Mouse (Mus musculus) urinary bladder, postnatal 25 days (tissue): ENCODE data around the gene Cox8b.
"Not testable (repeated sequence)": the region's sequence is repeated elsewhere in the genome, so short reads cannot be mapped to it uniquely, and the experiment has no call there.

Experiments used
- DNase-seq: peaks from one replicate; pipeline ENCODE4 v3.0.0; 2022; ENCODE audit warnings: low spot score

Gene Cox8b

GRCm38 (mm10) chr7:140912846-140913482 lies 12.7 kb upstream of the Cox8b start:
- no peak for DNase-seq

DNA sequence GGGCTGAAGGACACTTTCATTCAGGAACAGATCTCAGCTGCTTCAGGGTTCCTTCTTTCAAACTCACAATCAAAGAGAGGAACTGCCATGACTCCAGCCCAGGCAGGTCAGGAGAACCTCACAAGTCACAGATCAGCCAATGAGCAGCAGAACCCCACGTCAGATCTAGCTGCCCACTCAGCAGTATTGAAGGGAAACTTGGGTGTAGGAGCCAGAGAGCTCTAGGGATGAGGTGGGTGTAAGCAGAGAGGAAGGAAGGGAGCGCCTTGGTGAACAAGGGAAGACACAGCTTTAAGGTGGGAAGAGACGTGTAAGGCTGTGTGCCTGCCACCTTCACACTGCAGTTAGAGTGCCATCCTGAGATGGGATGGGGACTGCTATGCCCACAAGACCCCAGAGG lies 12.0 kb upstream of the Cox8b start:
- DNase-seq = no peak

DNA sequence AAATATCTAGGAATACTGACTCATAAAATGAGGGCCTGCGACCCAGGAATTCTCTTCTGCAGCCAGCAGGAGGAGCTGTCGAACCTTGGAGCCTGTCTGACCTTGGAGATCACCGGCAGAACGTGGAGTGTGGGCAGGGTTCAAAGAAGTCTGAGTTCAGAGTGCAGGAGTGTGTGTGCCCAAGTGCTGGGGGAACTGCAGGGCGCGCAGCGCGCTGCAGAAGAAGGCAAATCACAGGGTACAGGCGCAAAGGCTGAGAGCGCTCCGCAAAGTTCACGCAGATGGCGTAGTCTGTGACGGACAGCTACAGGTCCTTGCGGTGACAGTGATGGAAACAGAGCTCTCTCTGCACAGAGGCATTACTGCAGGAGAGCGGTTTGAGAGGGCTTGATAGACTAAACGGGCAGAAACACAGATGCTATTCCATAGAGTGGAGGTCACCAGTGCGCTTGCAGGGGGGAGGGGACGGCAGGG lies 8.4 kb upstream of the Cox8b start:
- DNase-seq = peak; percentile 77

DNA sequence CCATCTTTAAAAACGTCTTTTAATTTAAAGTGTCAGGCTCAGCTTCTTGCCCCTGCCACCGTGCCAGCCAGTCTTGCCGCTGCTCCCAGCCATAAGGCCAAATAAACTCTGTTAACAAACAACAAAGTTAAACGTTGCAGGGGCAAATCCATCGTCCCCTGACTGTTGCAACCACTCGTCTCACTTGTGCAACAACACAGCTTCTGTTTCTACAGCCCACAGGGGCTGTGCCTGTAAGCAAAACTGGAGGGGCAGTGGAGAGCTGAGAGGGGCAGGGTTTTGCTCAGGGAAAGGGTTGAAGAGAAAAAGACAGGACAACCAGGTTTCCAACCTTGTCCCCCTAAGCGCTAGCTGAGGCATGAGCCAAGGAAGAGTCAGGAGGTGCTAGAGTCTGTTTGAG lies 7.9 kb upstream of the Cox8b start:
- DNase-seq = no peak

DNA sequence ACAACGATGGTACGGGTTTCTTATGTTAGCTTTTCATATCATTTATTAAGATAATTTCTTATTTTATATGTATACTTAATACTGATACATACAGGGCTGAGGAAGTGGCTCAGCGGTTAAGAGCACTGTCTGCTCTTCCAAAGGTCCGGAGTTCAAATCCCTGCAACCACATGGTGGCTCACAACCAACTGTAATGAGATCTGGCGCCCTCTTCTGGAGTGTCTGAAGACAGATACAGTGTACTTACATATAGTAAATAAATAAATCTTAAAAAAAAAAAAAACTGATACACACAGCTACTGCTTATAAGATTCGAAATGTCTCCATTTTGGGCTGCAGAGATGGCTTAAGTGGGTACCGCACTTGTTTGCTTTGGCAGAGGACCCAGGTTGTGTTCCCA lies 7.5 kb upstream of the Cox8b start:
- DNase-seq = no peak

DNA sequence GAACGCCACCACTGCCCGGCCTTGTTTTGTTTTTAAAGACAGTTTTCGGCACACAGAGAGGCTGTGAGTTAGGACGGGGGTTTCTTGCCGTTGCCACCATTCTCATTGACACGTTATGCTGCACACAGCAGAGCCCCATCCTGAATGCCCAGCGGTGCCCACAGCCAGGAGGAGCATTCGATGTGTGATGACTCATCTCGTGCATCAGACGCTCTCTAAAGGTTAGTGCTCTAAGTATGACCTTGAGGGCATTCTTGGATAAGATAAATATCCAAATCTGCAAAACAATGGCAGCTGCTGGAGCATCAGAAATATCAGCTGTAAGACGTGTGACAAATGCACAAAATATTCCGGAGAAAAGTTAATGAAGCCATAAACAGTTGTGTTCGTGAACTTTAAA lies 6.9 kb upstream of the Cox8b start:
- DNase-seq = no peak

GRCm38 (mm10) chr7:140905642-140906081 lies 5.4 kb upstream of the Cox8b start:
- DNase-seq = no peak

- DNase-seq = peak; percentile 81
Observed at GRCm38 (mm10) chr7:140903212-140903611, 3.0 kb upstream of the Cox8b start.

GRCm38 (mm10) chr7:140902036-140902875 lies 2.0 kb upstream of the Cox8b start:
- no peak for DNase-seq

DNA sequence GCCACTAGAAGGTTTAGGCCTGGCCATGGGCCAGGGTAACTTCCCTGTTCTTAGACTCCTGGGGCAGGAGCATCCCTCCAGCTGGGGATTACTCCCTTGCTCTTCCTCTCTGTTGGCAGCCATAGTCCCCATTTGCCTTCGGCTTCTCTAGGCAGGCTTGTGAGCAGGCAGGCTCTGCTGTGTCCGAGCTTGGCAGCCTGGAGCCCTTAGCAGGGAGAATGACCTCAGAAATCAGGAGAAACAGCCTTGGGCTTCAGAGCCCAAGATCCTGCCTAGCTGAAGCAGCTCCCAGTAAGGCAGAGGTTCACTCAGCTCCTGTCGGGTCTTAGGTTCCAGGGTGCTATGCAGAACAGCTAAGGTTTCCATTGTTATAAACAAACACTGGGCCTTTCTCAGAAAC lies 1.1 kb downstream of the Cox8b start:
- DNase-seq = no peak

GRCm38 (mm10) chr7:140897863-140898262 lies 2.4 kb downstream of the Cox8b start:
- DNase-seq = no peak

GRCm38 (mm10) chr7:140894611-140895010 lies 5.6 kb downstream of the Cox8b start:
- no peak for DNase-seq

DNA sequence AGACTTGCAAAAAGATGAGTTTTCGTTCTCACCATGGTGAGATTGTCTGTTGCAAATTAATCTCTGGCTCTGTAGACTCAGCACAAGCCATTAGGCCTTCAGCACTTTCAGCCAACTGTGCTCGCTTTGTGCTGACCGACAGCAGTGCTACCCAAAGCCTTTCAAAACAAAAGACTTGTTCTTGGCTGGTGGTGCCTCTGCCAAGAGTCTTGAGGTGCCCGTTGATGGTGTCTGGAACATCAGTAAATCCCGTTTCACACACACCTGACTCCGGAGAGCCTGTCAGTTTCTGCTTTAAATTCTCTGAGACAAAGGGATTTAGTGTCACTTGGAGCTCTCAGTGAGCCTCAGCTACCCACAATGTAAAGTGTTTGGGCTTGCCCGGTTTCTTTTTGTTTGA lies 6.2 kb downstream of the Cox8b start:
- DNase-seq = no peak

- DNase-seq = not testable (repeated sequence)
Observed at GRCm38 (mm10) chr7:140890636-140891035, 9.6 kb downstream of the Cox8b start.

GRCm38 (mm10) chr7:140882469-140882803 lies 17.8 kb downstream of the Cox8b start:
- DNase-seq = no peak

DNA sequence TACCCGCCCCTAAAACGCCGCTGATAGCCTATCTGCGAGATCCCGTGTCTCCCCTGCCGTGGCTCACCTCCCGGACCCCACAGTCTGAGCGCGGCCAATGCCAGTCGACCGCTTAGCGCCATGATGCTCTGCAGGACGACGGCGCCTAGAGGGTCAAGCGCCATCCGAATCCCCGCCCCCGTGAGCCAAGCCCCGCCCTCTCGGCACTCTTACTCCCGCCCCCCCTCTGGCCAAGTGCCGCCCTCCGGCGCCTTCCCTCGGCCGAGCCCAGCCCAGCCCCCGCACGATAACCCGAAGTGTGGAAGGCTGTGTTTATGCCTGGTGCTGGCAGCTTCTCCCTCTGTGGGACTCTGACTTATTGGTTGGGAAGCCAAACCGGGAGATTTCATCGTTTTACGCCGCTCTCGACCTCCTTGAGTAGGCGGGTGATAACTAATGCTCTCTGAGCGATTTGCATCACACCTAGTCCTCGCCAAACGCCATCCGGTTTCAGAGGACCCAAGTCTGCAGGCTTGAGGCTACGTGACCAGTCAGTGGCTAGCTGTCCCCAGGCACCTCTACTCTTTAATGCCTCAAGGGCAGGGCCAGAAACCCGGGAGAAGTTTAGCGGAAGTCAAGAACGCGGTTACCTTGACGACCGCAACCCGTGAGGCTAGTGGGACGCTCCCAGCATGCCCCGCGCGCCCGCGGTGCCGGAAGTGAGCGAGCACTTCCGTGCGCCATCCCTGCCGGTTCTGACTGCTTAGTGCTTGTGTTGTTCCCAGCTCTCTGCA lies 18.4 kb downstream of the Cox8b start, which contains the start of the genes Psmd13 and Sirt3:
Gene Psmd13 (plus strand): TSS at position 273 of the 773 bp plus-strand sequence.
Gene Sirt3 (minus strand): TSS at position 614 of the 773 bp plus-strand sequence.
- peak; percentile 93 for DNase-seq

- DNase-seq = no peak
Observed at GRCm38 (mm10) chr7:140880865-140881515, 19.3 kb downstream of the Cox8b start.

- DNase-seq = no peak
Observed at GRCm38 (mm10) chr7:140880419-140880818, 19.8 kb downstream of the Cox8b start.

DNA sequence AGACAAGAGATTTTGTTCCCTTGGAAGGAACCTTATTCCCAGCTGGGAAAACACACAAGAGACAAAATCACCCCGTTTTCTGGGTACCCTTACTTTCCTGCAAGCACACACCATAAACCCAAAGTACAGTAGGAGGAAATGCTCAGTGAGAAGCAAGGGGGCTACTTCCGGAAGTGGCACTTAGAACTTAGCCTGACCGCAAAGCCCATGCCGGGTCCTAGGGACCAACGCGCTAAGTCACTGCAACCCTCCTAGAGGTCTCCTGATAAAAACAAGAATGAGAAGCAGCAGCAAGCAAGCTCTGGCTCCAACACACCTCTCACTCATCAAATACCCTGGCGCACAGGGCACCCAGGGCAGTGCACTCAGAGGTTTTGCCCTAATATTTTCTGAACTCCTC lies 20.9 kb downstream of the Cox8b start:
- DNase-seq = no peak

DNA sequence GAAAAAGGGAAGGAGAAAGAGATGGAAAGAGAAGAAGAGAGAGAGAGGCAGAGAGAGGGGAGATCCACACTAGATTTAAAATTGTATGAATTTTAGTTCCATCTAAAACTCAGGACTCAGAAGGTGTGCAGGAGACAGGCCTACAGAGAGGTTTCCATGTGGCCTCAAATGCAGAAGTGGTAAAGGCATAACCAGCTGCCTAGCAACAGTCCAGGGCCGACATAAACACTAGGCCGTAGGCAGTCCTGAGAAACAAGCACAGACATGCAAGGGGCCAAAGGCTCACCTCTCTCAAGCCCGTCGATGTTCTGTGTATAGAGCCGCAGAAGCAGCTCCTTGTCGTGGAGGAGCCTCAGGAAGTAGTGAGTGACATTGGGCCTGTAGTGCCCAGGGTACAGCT lies 22.9 kb downstream of the Cox8b start:
- DNase-seq = no peak

- no peak for DNase-seq
Observed at GRCm38 (mm10) chr7:140874224-140874623, 26.0 kb downstream of the Cox8b start.

DNA sequence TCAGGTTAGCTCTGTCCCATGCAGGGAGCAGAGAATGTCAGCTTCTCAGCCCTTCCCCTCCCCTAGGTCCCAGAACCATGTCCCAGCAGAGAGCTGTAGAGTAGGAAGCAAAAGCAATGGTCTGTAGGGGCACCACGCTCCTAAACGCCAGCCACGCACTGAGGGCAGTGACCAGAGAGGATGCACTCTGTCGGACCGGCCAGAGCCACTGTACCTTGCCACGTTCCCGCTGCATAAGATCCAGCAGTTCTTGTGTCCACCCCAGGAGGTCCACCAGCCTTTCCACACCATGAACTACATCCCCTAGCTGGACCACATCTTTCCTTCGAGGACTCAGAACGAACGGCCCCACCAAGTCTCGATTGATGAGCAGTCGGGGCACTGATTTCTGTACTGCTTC lies 35.5 kb downstream of the Cox8b start:
- DNase-seq = no peak
